Mouse (Mus musculus): ENCODE results near the gene Rgl2. TPM values are rescaled to one million over a fixed set of nuclear protein-coding genes. Genes with fewer than 3 reads are reported as not detected.

Rgl2 gene
- total RNA-seq, 2 experiments from 2014 or later = 29.3 to 40.2 TPM

GRCm38 (mm10) chr17:33908331-33909076 is 20.8 kb upstream of the Rgl2 start:
- peak; percentile 43 for DNase-seq

GRCm38 (mm10) chr17:33909077-33909868 is 20.1 kb upstream of the Rgl2 start, which contains the start of gene Daxx:
Daxx (plus strand) TSS chr17:33909414.
- DNase-seq = peak; percentile 98

- DNase-seq = no peak
Measured at GRCm38 (mm10) chr17:33909869-33910250, 19.5 kb upstream of the Rgl2 start.

- DNase-seq = no peak
Measured at GRCm38 (mm10) chr17:33910346-33911051, 18.8 kb upstream of the Rgl2 start.

GRCm38 (mm10) chr17:33911052-33911812 is 18.1 kb upstream of the Rgl2 start:
- DNase-seq = no peak

- no peak for DNase-seq
Measured at GRCm38 (mm10) chr17:33911813-33912414, 17.4 kb upstream of the Rgl2 start.

- DNase-seq = no peak
Measured at GRCm38 (mm10) chr17:33913264-33913663, 16.1 kb upstream of the Rgl2 start.

- DNase-seq = no peak
Measured at GRCm38 (mm10) chr17:33913905-33914304, 15.4 kb upstream of the Rgl2 start.

GRCm38 (mm10) chr17:33914969-33915391 is 14.4 kb upstream of the Rgl2 start:
- no peak for DNase-seq

GRCm38 (mm10) chr17:33915671-33916250 is 13.6 kb upstream of the Rgl2 start, which contains the start of the genes Tapbp and Zbtb22:
Tapbp (plus strand) TSS chr17:33915899.
Zbtb22 (plus strand) TSS chr17:33915904.
- DNase-seq = peak; percentile 91

- no peak for DNase-seq
Measured at GRCm38 (mm10) chr17:33916294-33916693, 13.0 kb upstream of the Rgl2 start.

GRCm38 (mm10) chr17:33916847-33917655 is 12.3 kb upstream of the Rgl2 start:
- DNase-seq = no peak

- DNase-seq = no peak
Measured at GRCm38 (mm10) chr17:33917656-33918292, 11.6 kb upstream of the Rgl2 start.

GRCm38 (mm10) chr17:33918293-33919203 is 10.8 kb upstream of the Rgl2 start:
- no peak for DNase-seq

- peak; percentile 55 for DNase-seq
Measured at GRCm38 (mm10) chr17:33919351-33920281, 9.7 kb upstream of the Rgl2 start.

GRCm38 (mm10) chr17:33920282-33921097 is 8.9 kb upstream of the Rgl2 start:
- DNase-seq = peak; percentile 84

Data from gastrocnemius, postnatal 10 days (tissue).